ENCODE assay signal across 12 mouse cellular contexts in genomic region chr6:38710449-38710848, GRCm38 (mm10). TPM values are rescaled to one million over a fixed set of nuclear protein-coding genes. Genes with fewer than 3 reads are reported as not detected.
DNase-seq lines count a peak whose midpoint lies in the region; TF ChIP-seq lines count a peak whose summit lies in the region.
"Had no signal": no experiment of that assay in that cellular context is flagged by ENCODE, and none has a peak within 500 bp of the region (broad histone marks: within the 10 kb centered on the region; RNA-seq: fewer than 3 reads in every experiment).

No protein-coding gene starts in this region.

- no peak overlapping the region for H3K27ac ChIP-seq in CH12.LX (ENCODE audit: insufficient read depth, low read depth)
- H3K27ac ChIP-seq: embryonic facial prominence, embryonic 10.5 days; hindbrain, embryonic 10.5 days had no signal

- H3K79me2 ChIP-seq in CH12.LX (replicated peaks; ENCODE audit: control insufficient read depth, extremely low read depth, insufficient read depth, poor library complexity, severe bottlenecking), result no peaks in the 10 kb centered on the region

- H3K4me3 ChIP-seq in CH12.LX (replicated peaks in 1 of 3; ENCODE audit: low read depth in 2 of 3, low read length in 2 of 3, poor library complexity in 1 of 3), result peak overlapping the region in 1 of 3 experiments; percentile 1
- H3K4me3 ChIP-seq: embryonic facial prominence, embryonic 10.5 days; hindbrain, embryonic 10.5 days; megakaryocyte, embryonic 14.5 days had no signal

- H3K4me2 ChIP-seq in CH12.LX (ENCODE audit: insufficient read depth, low read depth, poor library complexity, severe bottlenecking), result no peak overlapping the region
- H3K4me2 ChIP-seq: heart, embryonic 11.5 days had no signal

- H3K9me3 ChIP-seq in CH12.LX (replicated peaks; ENCODE audit: low read length), result peaks cover 9% of the 10 kb centered on the region
- H3K9me3 ChIP-seq: embryonic facial prominence, embryonic 10.5 days; hindbrain, embryonic 10.5 days; megakaryocyte, embryonic 14.5 days had no signal

- TF ChIP-seq CTCF in CH12.LX (conservative IDR thresholded peaks at IDR 0.05 in 1 of 2, IDR thresholded peaks at IDR 0.05 in 1 of 2; ENCODE audit: low read depth in 2 of 2, low read length in 2 of 2), result no peak

- no peak overlapping the region for H3K9ac ChIP-seq in CH12.LX (ENCODE audit: insufficient read depth, low read depth)

- in situ Hi-C loops in CH12.LX (cut with MboI; ENCODE audit: low pct_ligation_motif_present, low pct_unique_long_range_greater_than_20kb, low sequenced_read_pairs), result no loop called here

- peaks cover 23 to 55% of the 10 kb centered on the region in 2 experiments for H3K4me1 ChIP-seq in CH12.LX (ENCODE audit: control insufficient read depth in 1 of 2, insufficient read depth in 2 of 2)
- H3K4me1 ChIP-seq: embryonic facial prominence, embryonic 10.5 days; hindbrain, embryonic 10.5 days had no signal

- peaks cover 3 to 20% of the 10 kb centered on the region in 2 experiments for H3K36me3 ChIP-seq in CH12.LX (replicated peaks in 1 of 2; ENCODE audit: control insufficient read depth in 1 of 2, insufficient read depth in 1 of 2, low read length in 1 of 2)

- no peak for TF ChIP-seq POLR2A in CH12.LX (IDR thresholded peaks at IDR 0.05; ENCODE audit: low read depth, low read length)

- dilution Hi-C loops in CH12.LX (cut with MboI; ENCODE audit: extremely low pct_ligation_motif_present, extremely low pct_unique_long_range_greater_than_20kb, low sequenced_read_pairs), result no loop called here

- peak; percentile 86 for TF ChIP-seq EP300 in CH12.LX (IDR thresholded peaks at IDR 0.05; ENCODE audit: low read length)

- H3K27me3 ChIP-seq in CH12.LX (replicated peaks), result no peaks in the 10 kb centered on the region
- H3K27me3 ChIP-seq: megakaryocyte, embryonic 14.5 days had no signal

- no peak for TF ChIP-seq RAD21 in CH12.LX (IDR thresholded peaks at IDR 0.05; ENCODE audit: low read depth, low read length)

- DNase-seq in layer of hippocampus, adult 9-11 months, result peak; percentile 80
- DNase-seq in layer of hippocampus, postnatal 25 days (ENCODE audit: extremely low spot score in 1 of 2, low spot score in 1 of 2), result no peak
- DNase-seq in CH12.LX (ENCODE audit: extremely low read depth), result peak; percentile 67
- DNase-seq in c-Kit-positive CD71-negative TER-119-negative erythroid progenitor cells, embryonic 14.5 days (ENCODE audit: low read depth), result peak; percentile 23
- peak; percentile 53 to 59 for DNase-seq in monocyte, adult 2 months (ENCODE audit: low read depth in 1 of 2, low spot score in 2 of 2)
- no peak for DNase-seq in ovary, postnatal 10 days (ENCODE audit: low spot score)
- no peak for DNase-seq in cerebellum, adult 11-12 months
- DNase-seq: cerebellum, postnatal 10 days had no signal

TF ChIP-seq in CH12.LX, 34 proteins besides CTCF, POLR2A, EP300 and RAD21:
- TF ChIP-seq ZC3H11A (IDR thresholded peaks at IDR 0.05; ENCODE audit: low read depth, low read length) (no peak), NELFE (IDR thresholded peaks at IDR 0.05; ENCODE audit: low read depth, low read length) (no peak), CHD1 (IDR thresholded peaks at IDR 0.05; ENCODE audit: low read depth, low read length) (no peak), KAT2A (IDR thresholded peaks at IDR 0.05; ENCODE audit: insufficient replicate concordance, low read length) (no peak), BHLHE40 (IDR thresholded peaks at IDR 0.05; ENCODE audit: low read depth, low read length) (peak; percentile 100), JUND (conservative IDR thresholded peaks at IDR 0.05; ENCODE audit: low read depth, low read length) (peak; percentile 44; the same call in 1 of the 2 replicates), SIN3A (IDR thresholded peaks at IDR 0.05; ENCODE audit: low read length) (peak; percentile 26; the same call in 1 of the 2 replicates), MEF2A (IDR thresholded peaks at IDR 0.05; ENCODE audit: borderline replicate concordance, low read depth, low read length) (0 out of 2 replicates have a peak, but pooled peaks have one; percentile 32), ETS1 (conservative IDR thresholded peaks at IDR 0.05; ENCODE audit: low read depth, low read length) (peak; percentile 78), CHD2 (IDR thresholded peaks at IDR 0.05; ENCODE audit: low read length) (peak; percentile 59), HCFC1 (IDR thresholded peaks at IDR 0.05; ENCODE audit: low read depth, low read length) (no peak), UBTF (IDR thresholded peaks at IDR 0.05; ENCODE audit: low read depth, low read length) (no peak), USF1 (IDR thresholded peaks at IDR 0.05; ENCODE audit: low read depth, low read length) (no peak), ZMIZ1 (IDR thresholded peaks at IDR 0.05; ENCODE audit: low read depth, low read length) (no peak), SMC3 (IDR thresholded peaks at IDR 0.05; ENCODE audit: low read depth, low read length) (no peak), POLR2AphosphoS2 (IDR thresholded peaks at IDR 0.05; ENCODE audit: low read depth, low read length) (no peak), MAFK (IDR thresholded peaks at IDR 0.05; ENCODE audit: insufficient replicate concordance, low read length) (0 out of 2 replicates have a peak, but pooled peaks have one; percentile 54), ZKSCAN1 (IDR thresholded peaks at IDR 0.05; ENCODE audit: borderline replicate concordance, low read depth, low read length) (no peak), MXI1 (IDR thresholded peaks at IDR 0.05; ENCODE audit: low read depth, low read length) (peak; percentile 44; the same call in 1 of the 2 replicates), MAZ (IDR thresholded peaks at IDR 0.05; ENCODE audit: low read depth, low read length) (no peak), ELF1 (IDR thresholded peaks at IDR 0.05; ENCODE audit: low read depth, low read length) (no peak), MYC (IDR thresholded peaks at IDR 0.05; ENCODE audit: low read depth, low read length) (peak; percentile 95), E2F4 (IDR thresholded peaks at IDR 0.05; ENCODE audit: insufficient replicate concordance, low read depth, low read length) (no peak), RCOR1 (conservative IDR thresholded peaks at IDR 0.05; ENCODE audit: low read depth, low read length) (0 out of 2 replicates have a peak, but pooled peaks have one; percentile 65), PAX5 (IDR thresholded peaks at IDR 0.05; ENCODE audit: low read length) (no peak), TCF12 (IDR thresholded peaks at IDR 0.05; ENCODE audit: low read depth, low read length) (peak; percentile 39; the same call in 1 of the 2 replicates), USF2 (conservative IDR thresholded peaks at IDR 0.05; ENCODE audit: low read depth, low read length) (no peak), MAX (IDR thresholded peaks at IDR 0.05; ENCODE audit: low read length) (peak; percentile 91), IRF4 (IDR thresholded peaks at IDR 0.05; ENCODE audit: low read depth, low read length) (peak; percentile 85), NRF1 (IDR thresholded peaks at IDR 0.05; ENCODE audit: low read depth, low read length) (no peak), TBP (conservative IDR thresholded peaks at IDR 0.05; ENCODE audit: low read depth, low read length) (no peak), ZNF384 (IDR thresholded peaks at IDR 0.05; ENCODE audit: low read depth, low read length) (no peak), GABPA (IDR thresholded peaks at IDR 0.05; ENCODE audit: insufficient replicate concordance, low read depth, low read length) (no peak), JUN (IDR thresholded peaks at IDR 0.05; ENCODE audit: insufficient read depth, low read depth, low read length) (no peak)

RNA-seq across cellular contexts. Expression of gene Clec2l, which starts 47.6 kb away (rescaled TPM):
- total RNA-seq in layer of hippocampus, postnatal 25 days (2021), result 10 to 100 TPM; 78.5 to 83.7 TPM
- total RNA-seq in CH12.LX (2012; rRNA removed) (0.17 TPM in 2 replicates), CH12.LX (2014; rRNA removed) (0.26 and 0.27 TPM in 2 replicates)
- polyA plus RNA-seq in CH12.LX (2012; ENCODE audit: insufficient read length, low read depth), result 0.21 and 0.57 TPM in 2 replicates

Comparison
In these comparisons a context has a peak if more than half of its experiments do, and no peak if none do; other contexts are left out.
1. DNase-seq: peak in layer of hippocampus, adult 9-11 months (single experiment), CH12.LX (single experiment), c-Kit-positive CD71-negative TER-119-negative erythroid progenitor cells, embryonic 14.5 days (single experiment) and monocyte, adult 2 months (2 of 2); none in layer of hippocampus, postnatal 25 days (0 of 2), ovary, postnatal 10 days (single experiment) and cerebellum, adult 11-12 months (single experiment).
2. RNA of gene Clec2l, which starts 47.6 kb away (total RNA-seq): 78.5 to 83.7 TPM in layer of hippocampus, postnatal 25 days; 0.17 to 0.27 TPM in CH12.LX; every median in the first group is over 10 times any median in the second.